Mouse (Mus musculus): ENCODE measurements around the gene Rab40b. TPM values are rescaled to one million over a fixed set of nuclear protein-coding genes. Genes with fewer than 3 reads are reported as not detected.
"Not testable (repeated sequence)": the region's sequence is repeated elsewhere in the genome, so short reads cannot be mapped to it uniquely, and the experiment has no call there.

The Rab40b gene
- total RNA-seq, 2 experiments from 2014 or later: 2.0 to 2.1 TPM

DNA sequence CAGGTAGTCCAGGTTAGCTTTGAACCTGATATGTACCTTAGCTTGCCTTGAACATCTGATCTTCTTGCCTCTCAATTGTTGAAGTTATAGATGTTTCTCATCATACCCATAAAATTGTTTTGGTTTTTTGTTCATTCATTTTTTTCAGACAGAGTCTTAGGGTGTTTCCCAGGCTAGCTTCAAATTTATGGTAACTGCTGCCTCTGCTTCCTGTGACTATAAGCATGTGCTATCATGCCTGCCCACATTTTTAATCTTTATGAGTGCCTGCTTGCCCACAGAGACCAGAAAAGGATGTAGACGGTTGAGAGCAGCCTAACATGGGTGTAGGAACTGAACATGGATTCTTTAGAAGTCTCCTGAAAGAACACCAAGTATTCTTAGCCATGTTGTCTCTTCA lies 19.3 kb downstream of the Rab40b start:
- no peak for DNase-seq

DNA sequence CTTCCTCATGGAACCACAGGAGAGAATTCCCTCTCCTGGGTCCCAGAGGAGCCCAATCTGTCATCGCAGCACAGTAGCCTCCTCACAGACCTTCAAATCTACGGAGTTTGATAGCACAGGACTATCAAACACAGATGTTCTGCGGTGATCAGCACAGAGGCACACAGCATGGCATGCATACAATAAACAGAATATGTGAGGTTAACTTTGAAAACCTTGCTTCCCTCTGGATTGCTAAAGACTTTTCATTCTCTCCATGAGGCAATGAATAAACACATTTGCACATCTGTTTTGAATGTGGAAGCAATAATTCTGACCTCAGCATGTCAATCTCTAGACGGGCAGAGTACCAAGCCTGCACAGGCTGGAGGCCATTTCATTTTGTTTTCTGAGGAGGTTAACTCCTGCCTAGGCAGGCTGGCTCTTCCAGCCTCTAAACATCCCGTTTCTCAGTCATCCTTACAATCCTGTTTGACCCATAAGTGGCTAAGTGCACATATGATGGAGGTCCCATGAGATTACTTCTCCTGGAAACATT lies 20.8 kb downstream of the Rab40b start:
- DNase-seq: no peak

DNA sequence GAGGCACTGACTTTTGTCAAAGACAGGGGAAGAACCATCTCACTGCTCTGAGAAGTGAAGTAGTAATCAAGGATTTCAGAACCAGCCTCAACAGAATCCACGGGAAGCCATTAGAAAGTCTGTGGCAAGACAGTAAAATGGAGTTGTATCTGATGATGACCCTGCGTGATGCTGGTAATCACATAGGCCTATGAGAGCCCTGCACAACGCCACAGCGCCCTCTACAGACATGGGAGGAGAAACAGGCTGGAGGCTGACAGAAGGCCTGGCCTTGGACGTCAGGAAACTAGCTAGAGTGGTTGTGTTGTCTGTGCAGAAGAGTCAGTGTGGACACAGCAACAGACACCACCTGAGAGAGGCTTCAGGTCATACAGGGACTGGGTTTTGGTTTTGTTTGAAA lies 25.8 kb downstream of the Rab40b start:
- peak; percentile 15 to 45 for DNase-seq

DNA sequence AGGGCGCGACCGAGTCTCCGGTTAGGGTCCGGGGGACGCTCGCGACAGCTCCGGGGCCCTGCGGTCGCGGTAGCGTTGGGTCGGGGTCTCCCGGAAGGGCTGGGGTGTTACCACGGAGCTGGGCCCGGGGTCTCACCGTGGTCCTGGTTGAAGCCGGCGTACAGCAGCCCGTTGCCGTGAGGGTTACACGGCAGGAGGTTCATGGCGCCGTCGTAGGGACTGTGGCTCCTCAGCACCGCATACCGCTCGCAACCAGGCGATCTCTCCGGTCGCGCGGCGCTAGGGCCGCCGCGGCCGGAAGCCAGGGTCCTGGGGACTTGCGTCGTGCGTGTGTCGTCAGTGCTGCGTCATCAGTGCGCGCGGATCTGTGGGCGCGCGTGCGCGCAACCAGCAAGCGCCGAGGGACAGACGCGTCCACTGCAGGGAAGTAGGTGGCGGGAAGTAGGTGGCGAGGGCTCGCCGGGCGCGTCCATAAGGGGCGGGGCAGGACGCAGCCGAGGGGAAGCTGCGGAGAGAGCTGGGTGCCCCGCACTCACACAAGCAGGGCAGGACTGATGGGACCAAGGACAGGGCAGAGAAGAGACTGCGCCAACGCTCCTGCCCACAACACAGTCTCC lies 33.9 kb downstream of the Rab40b start, which contains the start of gene Wdr45b:
Gene Wdr45b (minus strand): TSS at position 355 of the 617 bp plus-strand sequence.
- DNase-seq: peak; percentile 99

DNA sequence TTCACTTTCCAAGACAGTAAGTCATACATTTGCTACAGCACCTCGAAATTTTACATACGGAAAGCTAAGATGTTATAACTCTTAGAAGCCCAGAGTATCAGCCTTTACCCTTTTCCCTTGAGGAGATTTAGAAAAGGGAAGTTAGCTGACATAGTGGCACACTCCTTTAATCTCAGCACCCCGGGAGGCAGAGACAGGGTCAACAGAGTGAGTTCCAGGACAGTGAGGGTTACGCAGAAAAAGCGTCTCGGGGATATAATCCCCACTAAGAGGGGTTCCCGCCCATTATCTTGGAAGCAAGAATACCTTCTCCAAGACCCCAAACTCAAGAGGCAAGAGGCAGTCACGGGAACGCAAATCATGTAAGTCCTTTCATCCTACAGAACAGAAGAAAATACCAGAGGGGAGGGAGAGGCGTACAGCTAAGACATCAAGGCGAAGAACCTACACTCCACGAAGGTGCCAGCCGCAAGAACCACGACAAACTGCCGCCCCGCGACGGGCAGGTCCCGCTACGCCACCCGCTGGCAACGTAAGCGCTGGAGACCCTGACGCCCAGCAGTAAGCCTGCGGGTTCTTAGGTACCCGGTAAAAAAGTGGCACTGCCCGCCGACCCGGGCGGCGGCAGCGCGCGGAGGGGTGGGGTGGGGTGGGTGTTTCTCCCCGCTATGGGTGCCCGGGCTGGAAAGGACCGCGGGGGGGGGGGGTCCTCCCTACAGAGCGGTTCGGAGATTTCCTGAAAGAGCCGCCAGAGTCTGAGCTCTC lies 34.5 kb downstream of the Rab40b start:
- peak; percentile 12 to 28 for DNase-seq

DNA sequence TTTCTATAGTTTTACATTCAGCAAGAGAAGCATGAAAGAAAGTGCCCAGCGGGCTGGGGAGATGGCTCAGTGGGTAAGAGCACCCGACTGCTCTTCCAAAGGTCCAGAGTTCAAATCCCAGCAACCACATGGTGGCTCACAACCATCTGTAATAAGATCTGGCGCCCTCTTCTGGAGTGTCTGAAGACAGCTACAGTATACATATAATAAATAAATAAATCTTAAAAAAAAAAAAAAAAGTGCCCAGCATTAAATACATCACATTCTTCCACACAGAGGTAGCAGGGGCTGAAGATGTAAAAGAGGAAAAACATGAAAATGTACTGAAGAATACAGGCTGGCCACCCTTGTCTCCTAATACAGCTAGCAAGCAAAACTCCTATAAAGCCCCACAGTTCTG lies 39.3 kb downstream of the Rab40b start:
- DNase-seq: not testable (repeated sequence)

DNA sequence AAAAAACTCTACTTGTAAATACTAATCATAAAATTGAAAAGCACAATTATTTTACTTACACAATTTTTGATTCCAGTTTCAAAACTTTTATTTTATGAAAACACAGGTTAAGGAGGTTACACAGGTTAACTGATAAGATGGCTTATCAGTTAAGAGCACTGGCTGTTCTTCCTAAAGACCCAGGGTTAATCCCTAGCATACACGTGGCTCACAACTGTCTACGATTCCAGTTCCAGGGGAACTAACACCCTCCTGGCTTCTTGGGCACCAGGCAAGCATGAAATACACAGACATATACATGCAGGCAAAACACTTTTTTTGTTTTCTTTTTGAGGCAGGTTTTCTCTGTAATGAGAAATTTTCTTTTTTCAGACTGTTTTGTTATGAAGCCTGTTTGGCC lies 39.9 kb downstream of the Rab40b start:
- DNase-seq: no peak

DNA sequence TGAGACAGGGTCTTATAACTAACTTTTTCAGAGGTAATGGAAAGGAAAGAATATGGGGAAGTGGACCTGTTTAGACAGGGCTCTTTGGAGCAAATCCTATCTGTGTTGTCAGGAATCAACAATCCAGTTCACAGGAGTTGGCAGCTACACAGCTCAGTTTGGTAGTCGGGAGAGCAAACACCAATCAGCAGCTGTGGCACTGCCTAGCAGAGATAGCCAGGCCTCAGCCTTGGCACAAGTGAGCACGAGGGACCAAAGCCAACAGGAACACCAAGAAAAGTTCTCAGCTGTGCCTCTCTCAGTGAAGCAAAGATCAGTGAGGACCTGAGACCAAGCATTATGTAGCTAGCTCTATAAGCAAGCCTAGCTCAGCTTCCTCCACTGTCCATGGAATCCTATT lies 41.0 kb downstream of the Rab40b start:
- DNase-seq: peak; percentile 67 to 82

DNA sequence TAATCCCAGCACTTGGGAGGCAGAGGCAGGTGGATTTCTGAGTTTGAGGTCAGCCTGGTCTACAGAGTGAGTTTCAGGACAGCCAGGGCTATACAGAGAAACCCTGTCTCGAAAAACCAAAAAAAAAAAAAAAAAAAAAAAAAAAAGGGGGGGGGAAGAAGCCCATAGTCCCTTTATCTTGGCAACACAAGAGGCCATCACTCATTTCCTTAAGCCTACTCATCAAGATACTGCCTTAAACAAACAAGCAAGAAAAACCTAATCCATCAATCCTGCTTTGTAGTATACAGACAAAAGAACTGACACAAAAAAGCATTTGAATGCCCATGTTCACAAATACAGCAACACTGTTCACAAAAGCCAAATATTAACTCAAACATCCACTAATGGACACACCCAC lies 45.6 kb downstream of the Rab40b start:
- not testable (repeated sequence) for DNase-seq

DNA sequence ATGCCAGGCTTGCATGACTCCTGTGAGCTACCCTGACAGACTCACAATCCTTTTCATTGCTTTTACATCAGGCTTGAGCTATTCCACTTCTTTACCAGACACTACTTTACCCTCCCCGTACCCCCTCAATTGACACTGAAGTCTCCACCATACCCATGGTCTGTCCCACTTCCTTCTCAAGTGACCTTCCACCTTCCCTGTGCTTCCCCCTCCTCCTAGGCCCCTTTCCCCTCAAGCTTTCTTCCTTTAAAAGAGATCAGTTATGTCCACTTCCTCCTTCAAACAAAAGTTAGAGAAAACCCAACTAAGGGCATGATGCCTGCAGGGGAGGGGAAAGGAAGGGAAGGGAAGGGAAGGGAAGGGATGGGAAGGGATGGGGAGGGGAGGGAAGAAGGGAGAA lies 47.8 kb downstream of the Rab40b start:
- DNase-seq: no peak

DNA sequence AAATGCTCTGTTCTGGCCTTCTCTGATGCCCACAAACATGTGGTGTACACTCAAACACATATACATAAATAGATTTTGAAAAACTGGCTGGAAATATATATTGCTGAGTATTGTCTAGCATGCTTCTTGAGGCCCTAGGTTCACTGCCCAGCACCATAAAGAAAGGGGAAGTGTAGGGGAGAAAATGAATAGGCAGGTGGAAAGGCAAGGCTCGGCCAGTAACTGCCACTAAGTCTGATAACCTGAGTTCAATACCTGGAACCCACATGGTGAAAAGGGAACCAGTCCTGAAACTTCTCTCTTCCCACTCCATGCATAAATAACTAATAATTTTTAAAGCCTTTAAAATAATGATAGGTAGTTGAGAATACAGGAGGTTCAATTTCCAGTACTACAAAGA lies 48.4 kb downstream of the Rab40b start:
- no peak for DNase-seq

DNA sequence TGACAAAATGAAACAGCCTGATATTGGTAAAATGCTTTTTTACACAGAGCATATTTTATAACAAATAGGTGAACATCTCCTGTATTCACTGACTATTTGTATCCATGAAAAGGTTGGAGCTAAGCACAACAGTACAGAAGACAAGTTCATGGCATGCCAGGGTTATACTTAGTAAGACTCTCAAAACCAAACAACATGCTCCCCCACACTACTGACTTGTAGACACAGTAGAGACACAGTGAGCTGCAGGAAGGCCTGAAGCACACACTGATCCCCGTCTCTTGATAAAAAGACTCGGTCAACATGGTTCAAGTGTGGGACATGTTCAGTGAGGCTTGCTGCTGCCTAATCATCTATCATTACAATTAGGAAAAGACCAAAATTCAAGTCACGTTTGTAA lies 56.4 kb downstream of the Rab40b start:
- no peak for DNase-seq

DNA sequence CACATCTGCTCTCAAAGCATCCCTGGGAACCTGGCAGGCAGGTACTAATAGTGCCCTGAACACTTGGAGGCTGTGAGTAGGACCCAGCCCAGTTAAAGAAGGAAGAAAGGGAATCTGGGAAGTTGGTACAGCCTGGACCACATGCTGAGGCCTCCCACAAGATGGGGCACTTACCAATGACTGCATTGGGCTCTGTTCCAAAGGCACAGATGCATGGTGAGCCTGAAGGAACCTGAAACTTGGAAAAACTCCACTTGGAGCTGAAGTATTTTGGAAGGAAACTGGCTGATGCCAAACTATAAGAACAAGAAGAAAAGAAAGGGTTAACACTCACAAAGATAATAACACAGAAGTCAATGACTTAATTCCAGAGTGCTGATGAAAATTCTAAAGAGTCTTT lies 59.4 kb downstream of the Rab40b start:
- DNase-seq: no peak

DNA sequence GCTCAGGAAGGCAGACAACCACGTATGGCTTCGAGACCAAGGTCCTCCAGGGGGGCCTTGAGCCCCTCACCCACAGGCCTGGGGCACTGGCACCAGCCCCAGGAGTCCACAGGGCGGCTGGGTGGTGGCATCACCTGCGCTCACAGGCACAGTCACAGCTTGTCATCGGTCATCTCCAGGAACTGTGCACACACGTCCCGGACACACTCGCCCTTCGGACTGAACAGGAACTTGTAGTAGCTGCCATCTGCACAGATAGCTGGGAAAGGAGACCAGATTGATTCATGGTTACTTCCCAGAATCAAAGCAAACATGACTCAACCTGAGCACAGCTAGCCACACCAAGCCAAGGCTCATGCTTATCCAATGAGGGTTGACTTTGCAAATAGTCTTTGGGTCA lies 59.8 kb downstream of the Rab40b start:
- no peak for DNase-seq

DNA sequence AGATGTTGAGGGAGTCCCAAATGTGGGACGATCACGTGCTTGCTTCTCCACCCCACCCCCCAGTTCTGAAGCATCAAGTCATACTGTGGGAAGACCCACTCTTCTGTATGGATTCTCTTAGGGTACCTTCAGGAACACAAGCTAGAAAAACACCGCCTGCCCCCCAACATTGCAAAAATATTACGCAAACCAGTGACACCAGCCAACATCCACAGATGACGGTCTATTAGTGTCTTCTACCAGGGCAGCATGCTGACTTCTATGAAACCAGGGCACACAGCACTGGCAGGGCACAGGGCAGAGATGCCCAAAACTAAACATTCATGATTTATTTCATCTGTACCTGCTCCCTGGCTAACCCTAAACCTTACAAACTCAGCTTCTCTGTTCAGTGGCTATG lies 61.4 kb downstream of the Rab40b start:
- no peak for DNase-seq

DNA sequence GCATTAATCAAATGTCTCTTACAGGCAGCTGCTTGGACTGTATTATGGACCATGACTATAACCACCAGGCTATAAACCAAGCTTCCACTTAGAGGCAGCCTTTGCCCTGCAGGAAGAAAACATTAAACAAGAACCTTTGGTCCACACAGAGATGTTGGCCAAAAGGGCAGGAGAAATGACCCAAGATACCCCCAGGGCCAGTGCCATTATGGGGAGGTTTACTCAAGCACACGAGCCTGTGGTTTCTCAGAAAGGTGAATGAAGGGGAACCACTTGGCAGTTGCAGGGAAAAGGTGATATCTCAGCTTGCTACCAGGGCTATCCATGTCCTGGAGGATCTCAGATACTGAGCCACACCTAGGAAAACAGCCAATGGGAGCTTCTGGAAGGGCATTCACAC lies 62.0 kb downstream of the Rab40b start:
- DNase-seq: no peak

DNA sequence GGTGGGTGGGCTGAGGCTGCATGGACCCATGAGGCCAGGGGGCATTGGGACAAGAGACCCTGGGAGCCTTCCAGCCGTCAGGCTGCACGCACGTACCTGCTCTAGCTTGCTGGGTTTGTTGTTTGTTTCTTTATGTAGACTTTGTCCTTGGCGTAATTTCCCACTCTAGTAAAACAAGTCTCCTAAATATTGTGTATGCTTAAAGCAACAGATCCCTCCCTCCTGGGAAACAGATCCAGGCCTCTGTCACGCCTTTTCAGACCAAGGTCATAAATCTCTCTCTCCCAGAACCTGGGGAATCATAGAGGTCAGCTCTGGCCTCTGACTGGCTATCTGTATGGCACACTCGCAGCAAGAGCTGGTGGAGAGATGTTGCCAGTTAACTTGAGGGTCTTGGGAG lies 80.3 kb downstream of the Rab40b start:
- DNase-seq: not testable (repeated sequence)

DNA sequence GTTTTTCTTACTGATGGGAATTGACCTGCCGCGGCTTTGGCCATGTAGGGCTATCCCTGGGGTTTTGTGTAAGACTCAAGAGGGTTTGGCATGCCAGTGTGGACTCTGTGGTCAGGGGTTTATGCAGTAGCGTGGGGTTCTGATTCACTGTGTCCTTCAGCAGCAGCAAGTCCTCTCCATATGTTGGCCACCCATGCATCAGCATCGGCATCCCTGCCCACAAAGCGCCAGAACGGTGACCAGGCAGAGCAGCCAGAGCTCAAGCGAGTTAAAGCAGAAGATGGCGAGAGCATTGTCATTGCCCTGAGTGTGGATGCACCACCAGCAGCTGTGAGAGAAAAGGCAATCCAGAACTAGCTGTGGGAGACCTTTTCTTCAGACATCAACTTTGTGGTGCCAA lies 81.4 kb downstream of the Rab40b start:
- no peak for DNase-seq

Small RNA genes within 50 kb of the gene (microRNA-seq; reads per million reads assigned to microRNA genes)
- 0 to 1.1 reads per million in 2 experiments for gene Mir7236

Other genes starting within 250 kb of the Rab40b start
- gene Tex19.1, start 242.1 kb downstream of the Rab40b start, total RNA-seq (2021): not detected
- gene Uts2r, start 228.0 kb downstream of the Rab40b start, total RNA-seq (2021): under 1 TPM in 1 of 2 experiments, not detected in 1; 0.30 TPM
- gene Hexdc, start 183.8 kb downstream of the Rab40b start, total RNA-seq (2021): 1 to 10 TPM; 7.4 to 8.8 TPM
- 10 to 100 TPM; 17.0 to 17.9 TPM for gene Ogfod3, start 183.5 kb downstream of the Rab40b start, total RNA-seq (2021)
- gene Cybc1, start 158.9 kb downstream of the Rab40b start, total RNA-seq (2021): 10 to 100 TPM; 10.2 to 12.6 TPM
- 10 to 100 TPM; 71.4 to 83.6 TPM for gene Narf, start 151.0 kb downstream of the Rab40b start, total RNA-seq (2021)
- 10 to 100 TPM; 17.7 to 18.5 TPM for gene Foxk2, start 128.3 kb downstream of the Rab40b start, total RNA-seq (2021)
- 10 to 100 TPM; 33.4 to 34.2 TPM for gene Wdr45b, start 33.8 kb downstream of the Rab40b start, total RNA-seq (2021)
- gene Fn3krp, start 33.1 kb upstream of the Rab40b start, total RNA-seq (2021): 1 to 10 TPM; 6.0 to 6.9 TPM
- gene Fn3k, start 46.7 kb upstream of the Rab40b start, total RNA-seq (2021): 10 to 100 TPM; 27.8 to 33.3 TPM
- gene Tbcd, start 63.7 kb upstream of the Rab40b start, total RNA-seq (2021): 10 to 100 TPM; 12.0 to 12.7 TPM
- under 1 TPM in 1 of 2 experiments, not detected in 1; 0.13 TPM for gene Zfp750, start 131.1 kb upstream of the Rab40b start, total RNA-seq (2021)